Mouse (Mus musculus): ENCODE results near the gene Spsb3. TPM values are rescaled to one million over a fixed set of nuclear protein-coding genes. Genes with fewer than 3 reads are reported as not detected.

Gene Spsb3
- total RNA-seq, 2 experiments from 2014 or later, result 36.4 to 36.9 TPM

GRCm38 (mm10) chr17:24873695-24874404 lies 12.6 kb upstream of the Spsb3 start:
- DNase-seq (ENCODE audit: low spot score in 2 of 2), result no peak

DNA sequence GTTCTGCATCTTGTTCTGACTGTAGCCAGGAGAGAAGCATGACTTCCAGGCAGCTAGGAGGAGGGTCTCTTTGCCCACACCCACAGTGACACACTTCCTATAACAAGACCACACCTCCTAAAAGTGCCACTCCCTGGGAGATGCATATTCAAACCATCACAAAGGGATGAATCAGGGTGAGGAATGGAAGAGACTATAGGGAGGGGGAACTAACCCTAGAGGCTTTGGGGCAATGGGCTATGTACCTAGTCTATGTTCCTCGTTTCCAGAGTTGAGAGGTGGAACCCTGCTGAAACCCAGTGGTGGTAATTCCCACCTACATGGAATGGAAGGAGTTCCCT lies 12.1 kb upstream of the Spsb3 start:
- no peak for DNase-seq (ENCODE audit: low spot score in 2 of 2)

DNA sequence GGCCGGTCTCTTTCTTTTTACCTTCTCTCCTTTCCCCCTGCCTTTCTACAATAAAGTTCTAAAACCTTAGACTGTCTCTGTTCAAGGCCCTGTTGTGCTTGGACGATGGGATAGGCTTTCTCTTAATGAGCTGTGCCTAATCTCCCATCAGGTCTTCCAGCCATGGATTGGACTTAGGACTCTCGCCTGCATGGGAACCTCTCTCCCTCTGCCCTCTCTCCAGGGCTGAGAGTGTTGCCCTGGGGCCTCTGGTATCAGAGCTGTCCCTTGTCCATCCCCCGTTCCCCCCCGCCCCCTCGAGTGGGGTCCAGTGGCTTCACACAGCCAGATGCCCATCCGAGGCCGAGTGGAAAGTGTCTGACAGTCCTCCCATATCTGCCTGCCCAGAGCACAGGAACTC lies 11.5 kb upstream of the Spsb3 start:
- DNase-seq (ENCODE audit: low spot score in 2 of 2), result no peak

- no peak for DNase-seq (ENCODE audit: low spot score in 2 of 2)
These were observed 8.9 kb upstream of the Spsb3 start for GRCm38 (mm10) chr17:24877336-24878116.

DNA sequence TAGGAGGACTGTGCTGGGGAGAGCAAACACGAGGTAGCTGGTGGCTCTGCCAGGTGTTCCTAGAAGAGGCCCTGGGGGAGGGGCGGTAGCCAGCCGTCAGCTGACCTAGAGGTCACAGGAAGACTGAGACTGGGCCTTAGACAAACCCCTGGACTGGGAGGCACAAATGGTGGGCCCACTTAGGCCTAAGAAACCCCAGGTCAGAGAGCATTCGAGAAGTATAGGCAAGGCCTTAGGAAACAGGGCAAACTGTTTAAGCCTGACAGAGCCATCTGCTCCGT lies 8.4 kb upstream of the Spsb3 start:
- DNase-seq (ENCODE audit: low spot score in 2 of 2), result no peak

GRCm38 (mm10) chr17:24878531-24878930 lies 7.9 kb upstream of the Spsb3 start:
- DNase-seq (ENCODE audit: low spot score in 2 of 2), result no peak

DNA sequence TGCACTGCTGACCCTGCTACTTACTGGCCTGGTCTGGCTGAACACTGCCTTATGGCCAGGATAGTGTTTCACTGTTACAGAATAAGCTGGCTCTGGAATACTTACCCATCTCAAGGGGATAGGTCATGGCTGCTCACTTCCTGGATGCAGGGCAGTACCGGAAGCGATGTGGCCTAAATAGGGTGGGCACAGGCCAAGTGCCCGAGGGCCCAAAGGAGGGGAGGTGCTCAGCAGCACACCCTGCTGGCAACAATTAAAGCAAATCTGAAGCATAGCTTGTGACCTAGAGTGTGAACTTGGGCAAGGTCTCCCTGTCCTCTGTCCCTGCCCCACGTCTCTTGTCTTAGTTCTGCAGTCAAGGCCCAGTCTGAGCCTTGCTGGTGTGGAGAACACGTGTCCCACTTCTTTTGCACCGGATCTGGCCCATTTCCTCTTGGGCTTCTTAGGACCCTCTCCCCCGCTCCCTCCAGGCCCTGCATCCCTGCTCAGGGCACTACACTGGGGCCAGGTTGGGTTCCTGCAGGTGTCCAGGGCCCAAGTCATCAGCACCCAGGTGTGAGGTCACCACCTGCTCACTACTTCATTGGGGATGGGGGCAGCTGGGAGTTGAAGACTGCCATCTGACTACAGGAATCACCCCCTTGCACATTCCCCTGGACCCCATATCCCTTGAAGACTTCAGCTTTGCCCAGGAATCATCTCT lies 4.6 kb upstream of the Spsb3 start:
- DNase-seq (ENCODE audit: low spot score in 2 of 2), result no peak

DNA sequence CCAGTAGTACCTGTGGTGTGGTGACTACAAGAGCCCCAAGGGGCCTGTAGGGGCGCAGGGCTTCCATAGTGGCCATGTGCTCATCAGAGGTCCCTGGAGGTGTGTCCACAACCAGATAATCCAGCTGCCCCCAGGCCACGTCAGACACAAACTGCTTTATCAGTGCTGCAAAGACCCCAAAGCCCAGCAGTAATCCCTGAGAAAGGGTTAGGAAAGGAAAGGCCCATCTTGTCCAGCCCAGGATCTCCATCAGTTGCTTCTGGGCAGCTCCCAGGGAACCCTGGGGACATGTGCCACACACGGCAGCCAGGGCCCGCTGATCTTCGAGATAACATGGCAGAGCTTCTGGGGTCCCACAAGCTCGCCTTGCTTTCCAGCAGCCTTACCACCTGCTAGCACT lies 2.1 kb upstream of the Spsb3 start:
- no peak for DNase-seq (ENCODE audit: low spot score in 2 of 2)

- DNase-seq (ENCODE audit: low spot score in 2 of 2), result no peak
These were observed 898 bp upstream of the Spsb3 start for GRCm38 (mm10) chr17:24885356-24886133.

GRCm38 (mm10) chr17:24886932-24887271 lies 459 bp downstream of the Spsb3 start:
- no peak for DNase-seq (ENCODE audit: low spot score in 2 of 2)

DNA sequence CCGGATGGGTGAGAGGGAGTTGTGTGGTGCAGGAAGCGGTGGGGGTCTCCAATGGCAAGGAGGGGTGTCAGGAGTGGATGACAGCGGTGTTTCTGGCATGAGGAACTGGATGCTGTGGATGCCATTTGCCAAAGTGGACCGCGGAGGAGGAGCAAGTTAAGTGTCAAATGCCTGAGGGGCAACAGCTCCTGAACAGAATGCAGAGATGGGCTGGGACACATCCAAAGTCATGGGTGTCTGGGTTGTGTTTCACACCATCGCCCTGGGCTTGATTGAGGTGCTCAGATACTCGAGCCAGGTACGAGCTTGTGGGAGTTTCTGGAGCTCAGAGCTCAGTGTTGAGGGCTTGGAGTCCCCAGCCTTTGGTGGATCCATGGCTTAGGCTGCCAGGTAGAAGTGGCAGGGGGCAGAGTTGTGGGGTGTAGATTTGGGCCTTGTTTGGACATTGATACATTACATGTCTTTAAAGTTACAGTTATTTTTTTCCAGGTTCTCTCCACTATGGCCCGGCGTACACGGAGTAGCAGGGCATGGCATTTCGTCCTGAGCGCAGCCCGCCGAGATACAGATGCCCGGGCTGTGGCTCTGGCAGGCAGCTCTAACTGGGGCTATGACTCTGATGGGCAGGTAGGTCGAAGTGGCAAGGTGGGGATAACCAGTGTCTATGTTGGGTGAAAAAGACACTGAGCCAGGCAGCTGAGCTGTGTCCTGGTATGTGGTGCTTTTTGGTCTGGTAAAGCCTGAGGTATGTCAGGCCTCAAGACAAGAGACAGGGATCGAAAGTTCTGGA lies 1.0 kb downstream of the Spsb3 start:
- no peak for DNase-seq (ENCODE audit: low spot score in 2 of 2)

DNA sequence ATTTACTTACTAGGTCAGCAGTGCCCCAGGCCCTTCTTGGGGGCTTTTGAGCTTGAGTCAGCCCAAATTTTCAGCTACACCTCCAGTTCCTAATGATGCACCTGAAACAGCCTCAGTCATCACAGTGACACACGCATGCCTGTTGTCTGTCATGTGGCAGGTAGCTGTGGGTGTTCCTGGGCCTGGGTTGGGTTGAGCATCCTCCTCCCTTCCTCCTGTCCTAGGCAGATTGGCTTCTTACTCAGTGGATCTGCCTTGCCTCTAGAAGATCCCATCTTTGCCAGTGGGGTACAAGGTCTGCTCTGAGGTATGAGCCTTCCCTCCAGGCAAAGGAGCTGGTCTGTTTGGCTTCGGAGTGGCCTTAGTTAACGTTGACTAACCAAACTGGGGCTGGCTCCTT lies 2.4 kb downstream of the Spsb3 start:
- DNase-seq (ENCODE audit: low spot score in 2 of 2), result no peak

DNA sequence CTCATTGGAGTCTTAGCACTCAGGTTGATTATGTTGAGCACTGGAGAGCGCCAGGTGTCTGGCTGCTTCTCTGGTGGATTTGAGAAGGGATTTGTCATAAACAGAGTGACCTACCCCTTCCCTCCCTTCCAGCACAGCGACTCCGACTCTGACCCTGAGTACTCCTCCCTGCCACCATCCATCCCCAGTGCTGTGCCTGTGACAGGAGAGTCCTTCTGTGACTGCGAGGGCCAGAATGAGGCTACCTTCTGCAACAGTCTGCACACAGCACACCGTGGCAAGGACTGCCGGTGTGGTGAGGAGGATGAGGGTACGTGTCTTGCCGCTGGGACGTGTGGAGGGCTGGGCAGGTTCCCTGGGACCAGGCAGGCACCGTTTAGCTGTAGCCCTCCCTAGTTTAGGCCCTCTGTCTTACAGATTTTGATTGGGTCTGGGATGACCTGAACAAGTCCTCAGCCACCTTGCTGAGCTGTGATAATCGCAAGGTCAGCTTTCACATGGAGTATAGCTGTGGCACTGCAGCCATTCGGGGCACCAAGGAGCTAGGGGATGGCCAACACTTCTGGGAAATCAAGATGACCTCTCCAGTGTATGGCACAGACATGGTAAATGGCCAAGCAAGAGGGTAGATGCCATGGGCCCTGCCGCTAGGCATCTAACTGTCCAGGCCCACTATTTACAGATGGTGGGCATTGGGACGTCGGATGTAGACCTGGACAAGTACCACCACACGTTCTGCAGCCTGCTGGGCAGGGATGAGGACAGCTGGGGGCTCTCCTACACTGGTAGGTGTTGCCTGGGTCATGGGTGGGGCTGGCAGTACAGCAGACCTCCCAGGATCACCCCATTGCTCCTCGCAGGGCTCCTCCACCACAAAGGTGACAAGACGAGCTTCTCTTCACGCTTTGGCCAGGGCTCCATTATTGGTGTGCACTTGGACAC lies 4.0 kb downstream of the Spsb3 start:
- DNase-seq (ENCODE audit: low spot score in 2 of 2), result no peak

DNA sequence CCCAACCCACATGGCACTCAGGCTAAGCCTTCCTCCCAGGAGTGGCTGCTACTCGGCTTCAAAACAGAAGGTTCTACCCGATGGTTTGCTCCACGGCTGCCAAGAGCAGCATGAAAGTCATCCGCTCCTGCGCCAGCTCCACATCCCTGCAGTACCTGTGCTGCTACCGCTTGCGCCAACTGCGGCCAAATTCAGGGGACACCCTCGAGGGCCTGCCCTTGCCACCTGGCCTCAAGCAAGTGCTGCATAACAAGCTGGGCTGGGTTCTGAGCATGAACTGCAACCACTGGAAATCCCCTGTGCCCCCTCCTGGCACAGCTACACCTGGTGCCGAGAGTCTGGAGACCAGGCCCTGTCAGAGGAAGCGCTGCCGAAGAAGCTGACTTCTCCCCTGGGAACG lies 4.9 kb downstream of the Spsb3 start:
- DNase-seq (ENCODE audit: low spot score in 2 of 2), result no peak

DNA sequence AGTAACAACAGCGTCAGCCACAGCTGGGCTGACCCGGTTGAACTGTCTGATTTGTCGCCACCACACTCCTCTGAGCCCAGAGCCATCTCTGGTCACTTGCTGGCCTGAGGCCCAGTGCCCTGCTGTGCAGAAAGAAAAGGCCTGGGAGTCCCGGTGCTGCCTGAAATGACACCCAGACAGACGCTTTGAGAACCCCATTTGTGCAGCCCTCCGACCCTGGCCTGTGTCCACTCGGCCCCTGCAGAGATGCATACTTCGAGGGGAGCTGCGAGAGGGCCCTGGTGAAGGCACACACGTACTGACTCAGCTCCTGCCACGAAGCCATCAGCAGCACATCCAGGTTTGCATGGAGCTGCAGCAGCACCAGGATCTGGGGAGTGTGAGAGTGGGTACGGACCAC lies 6.3 kb downstream of the Spsb3 start:
- DNase-seq (ENCODE audit: low spot score in 2 of 2), result no peak

DNA sequence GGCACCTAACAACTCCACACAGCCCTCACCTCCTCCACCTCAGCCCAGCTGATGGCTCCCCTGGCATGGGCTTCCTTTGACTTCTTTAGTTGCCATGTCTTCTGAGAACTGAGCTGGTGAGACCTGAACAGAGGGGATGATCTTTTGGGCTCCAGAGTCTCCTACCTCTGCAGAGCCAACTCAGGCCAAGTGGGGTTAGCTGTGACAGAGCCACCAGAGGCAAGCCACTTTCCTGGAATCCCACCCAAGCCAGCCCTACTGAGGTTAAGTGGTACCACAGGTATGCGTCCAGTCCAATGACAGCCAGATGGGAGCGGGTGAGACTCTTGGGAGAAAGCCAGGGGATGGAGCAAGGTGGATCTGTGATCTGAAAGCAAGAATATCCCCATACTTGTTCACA lies 6.8 kb downstream of the Spsb3 start:
- DNase-seq (ENCODE audit: low spot score in 2 of 2), result no peak

GRCm38 (mm10) chr17:24894061-24894994 lies 7.9 kb downstream of the Spsb3 start:
- peak in 1 of 2 experiments; percentile 55 for DNase-seq (ENCODE audit: low spot score in 2 of 2)

DNA sequence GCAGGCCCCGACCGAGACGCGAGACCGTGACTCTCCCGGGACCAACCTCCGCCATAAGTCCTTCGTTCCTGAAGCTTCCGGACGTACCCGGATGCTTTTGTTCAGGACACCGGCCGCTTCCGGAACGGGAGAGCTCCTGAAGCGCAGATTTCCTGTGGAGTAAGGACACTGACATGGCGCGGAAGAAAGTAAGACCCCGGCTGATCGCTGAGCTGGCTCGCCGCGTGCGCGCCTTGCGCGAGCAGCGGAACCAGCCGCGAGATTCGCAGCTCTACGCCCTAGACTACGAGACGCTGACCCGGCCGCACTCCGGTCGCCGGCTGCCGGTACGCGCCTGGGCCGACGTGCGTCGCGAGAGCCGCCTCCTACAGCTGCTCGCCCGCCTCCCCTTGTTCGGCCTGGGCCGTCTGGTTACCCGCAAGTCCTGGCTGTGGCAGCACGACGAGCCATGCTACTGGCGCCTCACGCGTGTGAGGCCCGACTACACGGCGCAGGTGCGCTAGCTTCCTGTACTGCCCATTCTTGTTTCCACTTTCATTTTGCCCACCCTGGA lies 8.6 kb downstream of the Spsb3 start, which contains the start of the genes Eme2 and Mrps34:
Gene Eme2 (minus strand): TSS at position 93 of the 553 bp plus-strand sequence.
Gene Mrps34 (plus strand): TSS at position 122 of the 553 bp plus-strand sequence.
- DNase-seq (ENCODE audit: low spot score in 2 of 2), result peak; percentile 80 to 83

All from layer of hippocampus, postnatal 10 days (tissue).